Mouse (Mus musculus) limb, embryonic 14.5 days (tissue): Measurements from ENCODE around the gene Fbxo44. TPM values are rescaled to one million over a fixed set of nuclear protein-coding genes. Genes with fewer than 3 reads are reported as not detected.

Source experiments
- ATAC-seq: fragments of 200-750 bp; cut with Nextera tagmentation; 2 replicates; pipeline ENCODE4 v1.8.0; 2017; ENCODE audit warnings: low read depth, moderate number of reproducible peaks, moderate TSS enrichment; ENCODE audit not compliant: low FRiP score
- DNase-seq: peaks from one replicate; pipeline ENCODE4 v3.0.0-alpha.2; 2015; ENCODE audit warnings: low spot score
- H3K27ac ChIP-seq: fragments of 300-500 bp; sonication (generic); replicated peaks from 2 replicates; pipeline ENCODE4 v1.5.1; 2014; ENCODE audit warnings: low read depth, mild to moderate bottlenecking, low read length, moderate library complexity, mixed read lengths
- H3K27me3 ChIP-seq: fragments of 300-500 bp; sonication (generic); 2 replicates; pipeline ENCODE4 v1.6.1; 2014; ENCODE audit warnings: low read length, mixed read lengths; ENCODE audit not compliant: control insufficient read depth, insufficient read depth
- H3K36me3 ChIP-seq: fragments of 300-500 bp; sonication (generic); 2 replicates; pipeline ENCODE4 v1.6.1; 2014; ENCODE audit warnings: mild to moderate bottlenecking, low read length, moderate library complexity, mixed read lengths; ENCODE audit not compliant: control insufficient read depth, insufficient read depth
- H3K4me1 ChIP-seq: fragments of 300-500 bp; sonication (generic); 2 replicates; pipeline ENCODE4 v1.6.1; 2014; ENCODE audit warnings: antibody characterized with exemption, low read length, mixed read lengths; ENCODE audit not compliant: control insufficient read depth, insufficient read depth
- H3K4me2 ChIP-seq: fragments of 300-500 bp; sonication (generic); replicated peaks from 2 replicates; pipeline ENCODE4 v1.6.1; 2014; ENCODE audit warnings: low read depth, mild to moderate bottlenecking, low read length, moderate library complexity; ENCODE audit not compliant: severe bottlenecking
- H3K4me3 ChIP-seq: fragments of 300-500 bp; sonication (generic); replicated peaks from 2 replicates; pipeline ENCODE4 v1.5.1; 2014; ENCODE audit warnings: low read length
- H3K9ac ChIP-seq: fragments of 300-500 bp; sonication (generic); 2 replicates; pipeline ENCODE4 v1.6.1; 2014; ENCODE audit warnings: mild to moderate bottlenecking, low read depth, low read length, moderate library complexity; ENCODE audit not compliant: severe bottlenecking
- H3K9me3 ChIP-seq: fragments of 300-500 bp; sonication (generic); 2 replicates; pipeline ENCODE4 v1.6.1; 2016; ENCODE audit warnings: low read length; ENCODE audit not compliant: control insufficient read depth
- POLR2A ChIP-seq: fragments of 200-500 bp; IDR thresholded peaks from 2 replicates; pipeline ENCODE4 v1.8.0; 2012; ENCODE audit warnings: inconsistent platforms, mild to moderate bottlenecking, moderate library complexity, borderline replicate concordance; ENCODE audit not compliant: insufficient read depth, insufficient read length; ENCODE audit errors: extremely low read depth
- WGBS: fragments of 180-500 bp; shearing (Covaris S2); extraction: QIAGEN DNeasy Blood & Tissue Kit; methylation state at CpG from one replicate; pipeline ENCODE4 v1.1.7; 2014; 5-methylcytosine and 5-hydroxymethylcytosine counted together
- polyA plus RNA-seq, 2 experiments: library from polyadenylated mRNA; depleted of rRNA in 1 of 2; stranded (reverse) in 1 of 2; unstranded in 1 of 2; fragments of >200 nt; fragmentation: Nextera tagmentation in 1 of 2; extraction: Ambion mirVana in 1 of 2; gene quantifications; 2 replicates each; pipeline versions ENCODE4 v1.2.1 to v1.2.3; 2012 to 2014

The Fbxo44 gene
- polyA plus RNA-seq, 2 experiments, result 8.1 to 21.1 TPM

DNA sequence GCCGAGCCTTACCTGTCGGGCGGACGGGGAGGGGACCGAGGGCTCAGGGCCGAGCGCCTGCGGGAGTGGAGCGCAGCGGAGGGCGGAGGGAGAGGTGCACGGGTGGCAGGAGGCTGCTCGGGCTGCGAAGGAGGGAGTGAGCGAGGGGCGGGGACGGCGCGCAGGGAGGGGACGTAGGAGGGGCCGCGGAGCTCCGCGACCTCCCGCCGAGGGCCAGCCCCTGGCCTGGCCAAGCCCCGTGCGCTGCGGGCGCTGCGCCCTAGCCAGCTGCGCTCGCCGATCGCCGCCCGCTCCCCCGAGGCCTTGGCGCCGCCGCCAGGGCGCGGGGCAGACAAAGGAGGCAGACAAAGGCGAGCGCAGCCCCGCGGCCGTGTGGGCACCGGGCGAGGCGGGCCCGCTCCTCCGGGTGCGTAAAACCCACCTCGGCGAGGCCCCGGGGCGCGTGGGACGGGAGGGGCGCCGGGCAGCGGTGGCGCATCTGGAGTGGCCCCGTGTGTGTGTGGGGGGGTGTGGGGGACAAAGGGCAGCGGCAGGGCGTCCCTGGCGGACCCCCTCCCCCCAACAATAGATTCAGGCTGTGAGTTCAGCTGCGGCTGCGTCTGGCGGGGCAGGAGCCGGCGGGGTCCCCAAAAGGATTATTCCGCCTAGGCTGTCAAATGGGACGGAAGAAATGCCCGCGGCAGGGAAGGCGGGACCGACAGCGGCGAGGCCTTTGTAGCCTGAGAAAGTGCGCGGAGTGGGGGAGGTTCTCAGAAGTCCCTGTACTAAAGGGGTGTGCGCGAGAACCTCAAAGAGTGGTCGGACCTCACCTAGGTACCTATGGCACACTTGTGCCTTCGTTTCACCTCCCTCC lies 29.5 kb downstream of the Fbxo44 start, which contains the start of gene Draxin:
Gene Draxin (minus strand): TSS at position 138 of the 853 bp plus-strand sequence.
- Histone ChIP-seq H3K27ac (peak within 1 kb of the TSS; percentile 38; the same call in 1 of the 2 replicates), H3K36me3 (no peaks in the 10 kb centered on the region), H3K4me2 (peak within 1 kb of the TSS; percentile 94), H3K9me3 (no peaks in the 10 kb centered on the region), H3K4me1 (peaks cover 6% of the 10 kb centered on the region; the same call in 1 of the 2 replicates), H3K4me3 (peak within 1 kb of the TSS; percentile 78), H3K27me3 (peaks cover 16% of the 10 kb centered on the region; the same call in 1 of the 2 replicates), H3K9ac (peak within 1 kb of the TSS; percentile 88)
- ATAC-seq, result peak; percentile 91
- peak; percentile 60; the same call in 1 of the 2 replicates for TF ChIP-seq POLR2A
- under 1% methylated on average over 20 of the region's 87 CpGs for WGBS
- peak; percentile 67 for DNase-seq

DNA sequence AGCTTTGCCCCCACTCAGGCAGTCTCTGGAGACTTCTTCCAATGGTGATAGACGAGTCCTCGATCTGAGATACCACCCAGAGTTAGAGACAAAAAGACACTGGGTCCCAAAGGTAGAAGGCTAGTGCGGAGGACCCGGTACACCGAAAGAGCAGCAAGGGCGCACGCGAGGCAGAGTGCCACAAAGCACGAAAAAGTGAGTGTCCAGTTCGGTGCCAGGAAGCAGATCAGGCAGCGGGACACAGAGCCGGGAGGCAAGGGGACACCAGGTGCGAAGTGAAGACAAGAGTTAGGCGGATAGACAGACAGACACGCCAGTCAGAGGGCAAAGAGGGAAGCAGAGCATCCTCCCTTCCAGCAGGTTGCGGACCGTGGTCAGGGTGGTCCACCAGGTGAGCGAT lies 30.1 kb downstream of the Fbxo44 start, which contains the start of gene Mad2l2:
Gene Mad2l2 (plus strand): TSS at position 252 of the 400 bp plus-strand sequence.
- DNase-seq, result no peak
- TF ChIP-seq POLR2A, result no peak
- ATAC-seq, result no peak
- peak within 1 kb of the TSS; percentile 94 for H3K4me2 ChIP-seq
- H3K9me3 ChIP-seq, result no peaks in the 10 kb centered on the region
- WGBS, result 2% methylated on average over 17 of the region's 18 CpGs
- H3K27ac ChIP-seq, result peak within 1 kb of the TSS; percentile 38; the same call in 1 of the 2 replicates
- H3K36me3 ChIP-seq, result no peaks in the 10 kb centered on the region
- H3K9ac ChIP-seq, result peak within 1 kb of the TSS; percentile 88
- peaks cover 16% of the 10 kb centered on the region; the same call in 1 of the 2 replicates for H3K27me3 ChIP-seq
- peaks cover 6% of the 10 kb centered on the region; the same call in 1 of the 2 replicates for H3K4me1 ChIP-seq
- H3K4me3 ChIP-seq, result peak within 1 kb of the TSS; percentile 78

DNA sequence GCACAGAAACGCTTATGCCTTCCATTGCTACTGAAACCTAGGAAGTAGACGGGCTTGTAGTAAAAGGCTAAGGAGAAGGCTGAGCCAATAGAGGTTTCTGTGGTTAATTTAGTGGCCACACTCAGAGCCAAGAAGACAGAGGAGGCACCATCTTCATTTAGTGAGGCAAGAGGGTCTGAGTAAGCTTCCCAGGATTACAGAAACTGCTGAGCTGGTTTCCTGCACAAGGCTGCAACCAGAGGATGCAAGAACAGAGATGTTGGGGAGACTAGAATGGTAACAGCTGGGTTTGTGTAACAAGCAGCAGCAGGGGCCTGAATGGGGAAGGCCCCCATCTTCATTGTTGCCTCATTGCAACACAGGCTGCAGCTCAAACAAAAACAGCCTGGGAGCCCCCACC lies 31.6 kb downstream of the Fbxo44 start:
- no peak overlapping the region for H3K4me3 ChIP-seq
- DNase-seq (no peak), ATAC-seq (no peak)
- H3K9me3 ChIP-seq, result no peaks in the 10 kb centered on the region
- H3K4me1 ChIP-seq, result peaks cover 6% of the 10 kb centered on the region; the same call in 1 of the 2 replicates
- 77% methylated on average over 2 of the region's 2 CpGs for WGBS
- no peaks in the 10 kb centered on the region for H3K36me3 ChIP-seq
- H3K27ac ChIP-seq, result no peak overlapping the region
- no peak overlapping the region for H3K9ac ChIP-seq
- no peak overlapping the region for H3K4me2 ChIP-seq
- H3K27me3 ChIP-seq, result peaks cover 16% of the 10 kb centered on the region; the same call in 1 of the 2 replicates
- TF ChIP-seq POLR2A, result no peak

DNA sequence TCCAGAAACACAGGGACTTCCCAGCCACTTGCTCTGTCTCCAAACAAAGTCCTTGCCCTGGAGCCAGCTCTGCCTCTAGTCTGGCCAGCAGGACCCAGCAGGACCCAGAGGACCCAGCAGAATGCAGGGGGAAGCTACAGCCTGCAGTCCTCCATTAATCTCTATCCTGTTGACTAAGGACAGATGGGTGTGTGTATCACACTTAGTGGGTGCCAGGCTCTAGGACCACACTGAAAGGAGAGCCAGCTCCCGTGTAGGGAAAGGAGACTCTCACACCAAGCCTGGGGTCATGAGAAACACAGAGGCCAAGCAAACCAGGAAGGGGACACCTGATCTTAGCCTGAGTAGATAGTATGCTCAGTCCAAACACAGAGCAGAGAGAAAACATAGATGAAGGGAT lies 32.0 kb downstream of the Fbxo44 start:
- Histone ChIP-seq H3K9ac (no peak overlapping the region), H3K4me3 (no peak overlapping the region), H3K9me3 (no peaks in the 10 kb centered on the region), H3K4me2 (no peak overlapping the region), H3K36me3 (no peaks in the 10 kb centered on the region), H3K27me3 (peaks cover 16% of the 10 kb centered on the region; the same call in 1 of the 2 replicates), H3K4me1 (peaks cover 6% of the 10 kb centered on the region; the same call in 1 of the 2 replicates), H3K27ac (no peak overlapping the region)
- TF ChIP-seq POLR2A, result no peak
- DNase-seq (no peak), ATAC-seq (no peak)
- 56% methylated on average over 1 of the region's 1 CpGs for WGBS

DNA sequence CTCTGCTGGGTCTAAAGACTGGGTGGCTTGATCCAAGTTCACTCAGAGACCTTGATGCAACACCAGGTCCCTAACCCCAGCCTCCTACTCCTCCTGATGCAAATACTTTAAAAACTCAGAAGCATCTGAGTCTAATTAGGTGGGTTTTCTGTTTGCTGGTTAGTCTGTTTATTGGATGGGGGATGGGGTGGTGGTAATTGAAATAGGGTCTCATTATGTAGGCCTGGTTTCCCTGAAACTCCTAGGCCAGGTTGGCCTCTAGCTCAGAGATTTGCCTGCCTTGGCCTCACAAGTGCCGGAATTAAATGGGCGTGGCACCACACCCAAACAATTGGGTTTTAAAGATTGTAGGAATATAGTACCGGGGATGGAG lies 37.6 kb downstream of the Fbxo44 start:
- no peak for TF ChIP-seq POLR2A
- no peak overlapping the region for H3K27ac ChIP-seq
- no peaks in the 10 kb centered on the region for H3K9me3 ChIP-seq
- H3K36me3 ChIP-seq, result no peaks in the 10 kb centered on the region
- DNase-seq (no peak), ATAC-seq (peak; percentile 14; the same call in 1 of the 2 replicates)
- H3K4me2 ChIP-seq, result no peak overlapping the region
- H3K4me1 ChIP-seq, result peaks cover 9% of the 10 kb centered on the region; the same call in 1 of the 2 replicates
- no peak overlapping the region for H3K4me3 ChIP-seq
- WGBS, result 21% methylated on average over 3 of the region's 3 CpGs
- H3K27me3 ChIP-seq, result no peaks in the 10 kb centered on the region
- H3K9ac ChIP-seq, result no peak overlapping the region
